In genomic region chr4:122933051-122933591, GRCm38 (mm10) we compare ENCODE assay signal across 18 mouse cellular contexts. TPM values are rescaled to one million over a fixed set of nuclear protein-coding genes. Genes with fewer than 3 reads are reported as not detected.
A peak's percentile ranks its signal among the peaks of the same experiment; 100 is the strongest.
DNase-seq lines count a peak whose midpoint lies in the region; ATAC-seq and TF ChIP-seq lines count a peak whose summit lies in the region.
"Had no signal": no experiment of that assay in that cellular context is flagged by ENCODE, and none has a peak within 500 bp of the region (broad histone marks: within the 10 kb centered on the region; RNA-seq: fewer than 3 reads in every experiment).

No protein-coding gene starts in this region.

- no peaks in the 10 kb centered on the region for H3K27me3 ChIP-seq in megakaryocyte, embryonic 14.5 days (replicated peaks)
- H3K27me3 ChIP-seq in MEL (ENCODE audit: control insufficient read depth in 1 of 2, insufficient read depth in 2 of 2, low read length in 2 of 2): no peaks in the 10 kb centered on the region
- H3K27me3 ChIP-seq: hindbrain, embryonic 12.5 days; neural tube, embryonic 12.5 days had no signal

- ATAC-seq in megakaryocyte, adult 5-6 weeks (ENCODE audit: poor library complexity, severe bottlenecking): no peak

- no peak for TF ChIP-seq EP300 in MEL (IDR thresholded peaks at IDR 0.05; ENCODE audit: low read depth in 1 of 2, low read length in 2 of 2)

- no peak for TF ChIP-seq CTCF in MEL (IDR thresholded peaks at IDR 0.05 in 2 of 3, conservative IDR thresholded peaks at IDR 0.05 in 1 of 3; ENCODE audit: control insufficient read depth in 1 of 3, insufficient read depth in 1 of 3, low read depth in 2 of 3, low read length in 3 of 3, poor library complexity in 1 of 3, severe bottlenecking in 1 of 3)

- no peak for TF ChIP-seq RAD21 in MEL (IDR thresholded peaks at IDR 0.05; ENCODE audit: low read depth, low read length)

- H3K27ac ChIP-seq in MEL (ENCODE audit: control insufficient read depth, low read depth, low read length): no peak overlapping the region
- H3K27ac ChIP-seq: embryonic facial prominence, embryonic 10.5 days; hindbrain, embryonic 12.5 days; neural tube, embryonic 12.5 days had no signal

- H3K9me3 ChIP-seq in megakaryocyte, embryonic 14.5 days: peaks cover 4% of the 10 kb centered on the region; the same call in 1 of the 2 replicates
- no peaks in the 10 kb centered on the region for H3K9me3 ChIP-seq in MEL (replicated peaks; ENCODE audit: insufficient read depth, low read length)
- H3K9me3 ChIP-seq: embryonic facial prominence, embryonic 10.5 days; G1E; hindbrain, embryonic 12.5 days; neural tube, embryonic 12.5 days had no signal

- no peaks in the 10 kb centered on the region for H3K36me3 ChIP-seq in megakaryocyte, embryonic 14.5 days (replicated peaks; ENCODE audit: low read length)
- H3K36me3 ChIP-seq in MEL (ENCODE audit: control insufficient read depth in 1 of 2, insufficient read depth in 2 of 2, low read length in 2 of 2): peaks cover 0 to 24% of the 10 kb centered on the region in 2 experiments; a peak in 2 of 4 replicates
- H3K36me3 ChIP-seq: embryonic facial prominence, embryonic 10.5 days; G1E; hindbrain, embryonic 12.5 days; neural tube, embryonic 12.5 days had no signal

- no peaks in the 10 kb centered on the region for H3K79me2 ChIP-seq in MEL (ENCODE audit: control insufficient read depth, insufficient read depth, low read length, poor library complexity)

- peak overlapping the region; percentile 28 for H3K4me3 ChIP-seq in megakaryocyte, embryonic 14.5 days (replicated peaks)
- H3K4me3 ChIP-seq in MEL (ENCODE audit: control insufficient read depth in 1 of 2, insufficient read depth in 1 of 2, low read depth in 2 of 2, low read length in 2 of 2): no peak overlapping the region
- H3K4me3 ChIP-seq: embryonic facial prominence, embryonic 10.5 days; hindbrain, embryonic 12.5 days; neural tube, embryonic 12.5 days had no signal

- peaks cover 34% of the 10 kb centered on the region for H3K4me1 ChIP-seq in megakaryocyte, embryonic 14.5 days
- H3K4me1 ChIP-seq in MEL (ENCODE audit: control insufficient read depth in 1 of 2, insufficient read depth in 2 of 2, low read length in 2 of 2): peaks cover 11 to 33% of the 10 kb centered on the region in 2 experiments
- H3K4me1 ChIP-seq: embryonic facial prominence, embryonic 10.5 days; hindbrain, embryonic 12.5 days; neural tube, embryonic 12.5 days had no signal

- peak; percentile 35 to 39 for DNase-seq in B cell, adult 2 months
- DNase-seq in MEL (ENCODE audit: low read depth, low spot score): peak; percentile 29
- DNase-seq in natural killer cell, adult 2 months (ENCODE audit: low spot score in 2 of 2): peak; percentile 28
- DNase-seq in adrenal gland, postnatal 10 days: no peak
- no peak for DNase-seq in testis, postnatal 14 days (ENCODE audit: low spot score)
- no peak for DNase-seq in urinary bladder, adult 2 months (ENCODE audit: low spot score)
- DNase-seq: cerebellum, adult 8-10 months; left cerebral cortex, postnatal 4 days; liver; lung, postnatal 10 days; right cerebral cortex, adult 18-20 months had no signal

- no peak overlapping the region for H3K9ac ChIP-seq in MEL (ENCODE audit: control insufficient read depth, low read depth, low read length, poor library complexity, severe bottlenecking)
- H3K9ac ChIP-seq: hindbrain, embryonic 12.5 days; neural tube, embryonic 12.5 days had no signal

- no peak for TF ChIP-seq POLR2A in MEL (IDR thresholded peaks at IDR 0.05; ENCODE audit: control insufficient read depth in 1 of 2, insufficient read depth in 1 of 2, low read depth in 1 of 2, low read length in 2 of 2, poor library complexity in 1 of 2)

TF ChIP-seq in MEL, 35 proteins besides CTCF, POLR2A, EP300 and RAD21:
- TF ChIP-seq SIN3A (IDR thresholded peaks at IDR 0.05; ENCODE audit: low read length): no peak
- TF ChIP-seq POLR2AphosphoS2 (IDR thresholded peaks at IDR 0.05; ENCODE audit: low read length): no peak
- TF ChIP-seq MYC (IDR thresholded peaks at IDR 0.05; ENCODE audit: low read depth, low read length): no peak
- no peak for TF ChIP-seq RCOR1 (IDR thresholded peaks at IDR 0.05; ENCODE audit: low read depth, low read length)
- no peak for TF ChIP-seq BHLHE40 (IDR thresholded peaks at IDR 0.05; ENCODE audit: borderline replicate concordance, low read depth, low read length)
- TF ChIP-seq MYB (IDR thresholded peaks at IDR 0.05; ENCODE audit: low read depth, low read length): no peak
- no peak for TF ChIP-seq USF1 (IDR thresholded peaks at IDR 0.05; ENCODE audit: low read depth, low read length)
- TF ChIP-seq UBTF (IDR thresholded peaks at IDR 0.05; ENCODE audit: borderline replicate concordance, insufficient read depth, low read depth, low read length): no peak
- TF ChIP-seq ELF1 (IDR thresholded peaks at IDR 0.05; ENCODE audit: low read depth, low read length): no peak
- no peak for TF ChIP-seq CHD2 (IDR thresholded peaks at IDR 0.05; ENCODE audit: low read length)
- no peak for TF ChIP-seq ZKSCAN1 (IDR thresholded peaks at IDR 0.05; ENCODE audit: low read depth, low read length)
TF ChIP-seq in MEL: peak in this region for 0.

RNA-seq across cellular contexts. Expression of gene Mfsd2a, which starts 27.9 kb away (rescaled TPM):
- 0.12 and 14.4 TPM in 2 replicates for polyA plus RNA-seq in megakaryocyte, embryonic 14.5 days (2012; ENCODE audit: insufficient read depth, low replicate concordance)
- 0.14 TPM in 1 of 2 replicates, not detected in the other for total RNA-seq in megakaryocyte, adult 5-6 weeks (2015)
- total RNA-seq in megakaryocyte, adult 5-6 weeks (2017): 0.15 and 0.16 TPM in 2 replicates
- total RNA-seq in MEL (2012; rRNA removed): 8.4 and 14.3 TPM in 2 replicates
- polyA plus RNA-seq in MEL (2012; ENCODE audit: insufficient read depth in 1 of 2, insufficient read length in 2 of 2, low read depth in 1 of 2, low replicate concordance in 2 of 2, missing spikeins in 1 of 2): 1 to 10 TPM in 1 of 2 experiments, not detected in 1; 8.8 TPM
- total RNA-seq in adrenal gland, postnatal 10 days (2021): 10 to 100 TPM in 1 of 2 experiments, under 1 TPM in 1; 0.58 to 19.2 TPM
- polyA plus RNA-seq in urinary bladder, adult 2 months (2012; rRNA removed): 3.7 and 5.0 TPM in 2 replicates
- total RNA-seq: gastrocnemius, adult 8-10 months had no signal
- polyA plus RNA-seq: G1E had no signal

RNA-seq across cellular contexts. Expression of gene Cap1, which starts 47.3 kb away (rescaled TPM):
- polyA plus RNA-seq in megakaryocyte, embryonic 14.5 days (2012; ENCODE audit: insufficient read depth, low replicate concordance): 88.2 and 145 TPM in 2 replicates
- 417 and 420 TPM in 2 replicates for total RNA-seq in megakaryocyte, adult 5-6 weeks (2015)
- 551 and 589 TPM in 2 replicates for total RNA-seq in megakaryocyte, adult 5-6 weeks (2017)
- total RNA-seq in MEL (2012; rRNA removed): 68.3 and 82.3 TPM in 2 replicates
- polyA plus RNA-seq in MEL (2012; ENCODE audit: insufficient read depth in 1 of 2, insufficient read length in 2 of 2, low read depth in 1 of 2, low replicate concordance in 2 of 2, missing spikeins in 1 of 2): 100 to 1,000 TPM in 1 of 2 experiments, not detected in 1; 134 TPM
- 100 to 1,000 TPM; 128 TPM for total RNA-seq in adrenal gland, postnatal 10 days (2021)
- 129 and 179 TPM in 2 replicates for polyA plus RNA-seq in urinary bladder, adult 2 months (2012; rRNA removed)

Comparison
In these comparisons a context has a peak if more than half of its experiments do, and no peak if none do; other contexts are left out.
1. DNase-seq: peak in B cell, adult 2 months (2 of 2), MEL (single experiment) and natural killer cell, adult 2 months (2 of 2); none in adrenal gland, postnatal 10 days (single experiment), testis, postnatal 14 days (single experiment) and urinary bladder, adult 2 months (single experiment).